Mouse (Mus musculus) forelimb bud, embryonic 11.5 days (tissue): ENCODE measurements around the gene Stfa2.
"Not testable (repeated sequence)": the region's sequence is repeated elsewhere in the genome, so short reads cannot be mapped to it uniquely, and the experiment has no call there.

Experiments used
- DNase-seq: peaks from one replicate; pipeline ENCODE4 v3.0.0-alpha.2; 2012; ENCODE audit warnings: low read depth, low spot score

The Stfa2 gene

DNA sequence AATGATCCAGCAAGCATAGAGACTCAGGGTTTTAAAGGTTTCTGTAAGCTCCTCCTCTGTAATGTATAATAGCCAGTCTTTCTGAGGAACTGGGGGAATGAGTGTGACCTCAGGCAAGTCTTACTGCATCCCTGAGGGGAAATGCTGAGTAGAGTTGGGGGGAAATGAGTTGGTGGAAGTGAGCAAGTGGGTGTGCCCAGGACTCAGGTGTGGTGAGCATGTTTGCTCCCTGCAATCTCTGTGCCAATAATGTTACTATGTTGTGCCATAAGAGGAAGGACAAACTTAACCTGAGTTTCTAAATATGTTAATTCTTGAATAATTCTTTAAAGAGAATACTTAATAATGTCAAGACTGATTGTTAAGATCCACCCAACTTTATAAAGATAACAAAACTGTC lies at the start of gene Stfa2:
Gene Stfa2 (minus strand): TSS at position 101 of the 400 bp plus-strand sequence.
- no peak for DNase-seq

DNA sequence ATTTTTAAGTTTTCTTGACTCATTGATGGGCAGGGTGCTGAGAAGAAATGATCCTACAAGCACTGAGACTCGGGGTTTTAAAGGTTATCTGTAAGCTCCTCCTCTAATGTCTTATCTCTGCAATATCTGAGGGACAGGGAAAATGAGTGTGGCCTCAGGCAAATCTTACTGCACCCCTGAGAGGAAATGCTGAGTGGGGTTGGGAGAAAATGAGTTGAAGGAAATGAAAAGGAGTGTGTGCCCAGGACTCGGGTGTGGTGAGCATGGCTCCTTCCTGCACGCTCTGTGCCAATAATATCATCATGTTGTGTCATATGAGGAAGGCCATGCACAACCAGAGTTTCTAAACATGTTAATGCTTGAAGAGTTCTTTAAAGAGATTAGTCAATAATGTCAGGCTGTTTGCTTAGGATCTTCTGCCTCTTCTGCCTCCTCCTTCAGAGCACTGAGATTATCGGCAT lies 47.1 kb upstream of the Stfa2 start, which contains the start of gene Stfa3:
Gene Stfa3 (minus strand): TSS at position 51 of the 461 bp plus-strand sequence.
- DNase-seq = no peak

- not testable (repeated sequence) for DNase-seq
These were observed 12.7 kb upstream of the Stfa2 start for GRCm38 (mm10) chr16:36420979-36421378.

DNA sequence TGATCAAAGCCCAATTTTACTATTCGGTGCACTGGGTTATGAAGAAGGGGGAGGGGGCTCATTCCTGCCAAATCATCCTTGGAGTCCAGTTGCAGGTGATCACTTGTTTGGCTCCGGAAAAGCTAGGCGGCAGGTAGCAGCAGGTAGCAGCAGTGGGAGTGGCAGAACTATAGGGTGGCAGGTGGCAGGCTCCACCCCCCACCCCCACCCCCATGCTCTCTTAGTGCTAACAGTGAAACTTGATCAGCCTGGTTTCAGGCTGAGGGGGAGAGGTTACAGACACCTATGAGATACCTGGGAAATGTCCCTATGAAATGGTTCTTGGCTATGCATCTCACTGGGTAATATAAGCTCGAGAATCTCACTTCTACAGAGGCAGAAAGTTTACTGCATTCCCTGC lies 19.2 kb downstream of the Stfa2 start:
- DNase-seq = no peak

DNA sequence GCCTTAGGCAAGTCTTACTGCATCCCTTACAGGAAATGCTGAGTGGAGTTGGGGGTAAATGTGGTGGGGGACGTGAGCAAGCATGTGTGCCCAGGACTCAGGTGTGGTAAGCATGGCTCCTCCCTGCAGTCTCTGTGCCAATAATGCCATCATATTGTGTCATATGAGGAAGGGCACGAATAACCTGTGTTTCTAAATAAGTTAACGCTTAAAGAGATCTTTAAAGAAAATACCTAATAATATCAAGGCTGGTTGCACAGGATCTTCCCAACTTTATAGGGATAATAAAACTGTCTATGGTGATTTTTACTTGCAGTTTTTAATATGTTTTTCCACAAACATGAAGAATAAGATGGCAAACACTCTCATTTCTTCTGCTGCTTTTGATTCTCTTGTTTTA lies 40.6 kb downstream of the Stfa2 start, which contains the start of gene BC100530:
Gene BC100530 (minus strand): TSS at position 101 of the 400 bp plus-strand sequence.
- DNase-seq = not testable (repeated sequence)
